Comparison of ENCODE assay signal across 21 mouse cellular contexts in the genomic region with DNA sequence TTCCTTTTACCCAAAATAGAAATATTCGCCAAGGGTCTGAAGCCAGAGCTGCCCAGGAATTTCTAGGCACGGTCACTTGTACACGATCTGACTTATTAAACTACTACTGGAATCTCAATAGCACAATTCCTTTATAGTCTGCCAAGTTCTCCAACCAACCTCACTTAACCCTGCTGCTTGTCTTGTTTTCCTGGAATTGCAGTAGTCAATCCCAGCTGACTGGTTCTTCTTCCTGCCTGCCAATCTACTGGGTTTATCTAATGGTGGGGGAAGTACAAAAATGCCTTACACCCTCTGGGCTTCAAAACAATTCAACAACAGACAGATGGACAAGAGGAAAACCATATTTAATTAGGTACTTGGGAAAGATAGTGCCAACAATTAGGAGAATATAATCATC.
"Had no signal": no experiment of that assay in that cellular context is flagged by ENCODE, and none has a peak within 500 bp of the region (broad histone marks: within the 10 kb centered on the region; RNA-seq: fewer than 3 reads in every experiment).

No protein-coding gene starts in this region.

- H3K9me3 ChIP-seq: kidney, embryonic 15.5 days; limb, embryonic 12.5 days; limb, embryonic 15.5 days; megakaryocyte, embryonic 14.5 days; midbrain, embryonic 10.5 days had no signal

- H3K9ac ChIP-seq: kidney, embryonic 15.5 days; limb, embryonic 12.5 days; limb, embryonic 15.5 days; liver, embryonic 14.5 days; liver, postnatal 0 days; lung, embryonic 14.5 days had no signal

- H3K4me3 ChIP-seq: kidney, embryonic 15.5 days; left cerebral cortex, adult 2 months; limb, embryonic 12.5 days; limb, embryonic 15.5 days; megakaryocyte, embryonic 14.5 days; midbrain, embryonic 10.5 days had no signal

- ATAC-seq: liver, postnatal 0 days had no signal

- DNase-seq: kidney, adult 18-20 months; kidney, postnatal 10 days; kidney, postnatal 36 days; layer of hippocampus, postnatal 36 days; liver, postnatal 0 days; lung, embryonic 14.5 days; lung, postnatal 14 days; midbrain, embryonic 14.5 days; right cerebral cortex, postnatal 4 days; thymus, adult 2 months; thymus, postnatal 14 days; thymus, postnatal 4 days had no signal

- H3K27me3 ChIP-seq: kidney, embryonic 15.5 days; limb, embryonic 12.5 days; limb, embryonic 15.5 days; megakaryocyte, embryonic 14.5 days had no signal

- H3K36me3 ChIP-seq: kidney, embryonic 15.5 days; limb, embryonic 12.5 days; limb, embryonic 15.5 days; midbrain, embryonic 10.5 days had no signal

- H3K27ac ChIP-seq: kidney, embryonic 15.5 days; left cerebral cortex, adult 2 months; limb, embryonic 12.5 days; limb, embryonic 15.5 days; liver, embryonic 14.5 days; midbrain, embryonic 10.5 days; stomach, postnatal 0 days had no signal

- H3K4me2 ChIP-seq: kidney, embryonic 15.5 days; limb, embryonic 12.5 days; limb, embryonic 15.5 days; liver, embryonic 11.5 days; lung, embryonic 14.5 days had no signal

- H3K4me1 ChIP-seq: kidney, embryonic 15.5 days; limb, embryonic 12.5 days; limb, embryonic 15.5 days; midbrain, embryonic 10.5 days had no signal
